Mouse (Mus musculus) lung, postnatal 0 days (tissue): ENCODE data around the gene Fam216a. TPM values are rescaled to one million over a fixed set of nuclear protein-coding genes. Genes with fewer than 3 reads are reported as not detected.
A peak's percentile ranks its signal among the peaks of the same experiment; 100 is the strongest.

Source experiments
- ATAC-seq: fragments of 200-750 bp; cut with Nextera tagmentation; 2 replicates; pipeline ENCODE4 v1.8.0; 2017; ENCODE audit warnings: moderate library complexity
- DNase-seq: peaks from one replicate; pipeline ENCODE4 v3.0.0-alpha.2; 2016; ENCODE audit warnings: low spot score
- H3K27ac ChIP-seq: fragments of 300-500 bp; sonication (generic); 2 replicates; pipeline ENCODE4 v1.5.1; 2014; ENCODE audit warnings: antibody characterized with exemption, mild to moderate bottlenecking, low read length, mixed read lengths
- H3K27me3 ChIP-seq: fragments of 300-500 bp; sonication (generic); replicated peaks from 2 replicates; pipeline ENCODE4 v1.6.1; 2014; ENCODE audit warnings: low read length, mixed read lengths; ENCODE audit not compliant: insufficient read depth
- H3K36me3 ChIP-seq: fragments of 300-500 bp; sonication (generic); 2 replicates; pipeline ENCODE4 v1.6.1; 2014; ENCODE audit warnings: low read length, mixed read lengths; ENCODE audit not compliant: insufficient read depth
- H3K4me1 ChIP-seq: fragments of 300-500 bp; sonication (generic); 2 replicates; pipeline ENCODE4 v1.6.1; 2014; ENCODE audit warnings: antibody characterized with exemption, low read depth, low read length, mixed read lengths; ENCODE audit not compliant: insufficient read depth
- H3K4me2 ChIP-seq: fragments of 300-500 bp; sonication (generic); replicated peaks from 2 replicates; pipeline ENCODE4 v1.6.1; 2014; ENCODE audit warnings: low read depth, mild to moderate bottlenecking, low read length, moderate library complexity, mixed read lengths
- H3K4me3 ChIP-seq: fragments of 300-500 bp; sonication (generic); 2 replicates; pipeline ENCODE4 v1.5.1; 2014; ENCODE audit warnings: low read depth, low read length
- H3K9ac ChIP-seq: fragments of 300-500 bp; sonication (generic); replicated peaks from 2 replicates; pipeline ENCODE4 v1.6.1; 2014; ENCODE audit warnings: low read depth, mild to moderate bottlenecking
- H3K9me3 ChIP-seq: fragments of 300-500 bp; sonication (generic); 2 replicates; pipeline ENCODE4 v1.6.1; 2016; ENCODE audit warnings: low read length, mixed read lengths
- CTCF ChIP-seq: IDR thresholded peaks from 2 replicates; pipeline ENCODE4 v1.5.1; 2016; ENCODE audit warnings: antibody characterized with exemption, mild to moderate bottlenecking
- EP300 ChIP-seq: IDR thresholded peaks from 2 replicates; pipeline ENCODE4 v1.6.1; 2016; ENCODE audit warnings: antibody characterized with exemption, mild to moderate bottlenecking, control low read depth
- WGBS: fragments of 180-500 bp; shearing (Covaris S2); extraction: QIAGEN DNeasy Blood & Tissue Kit; methylation state at CpG from one replicate; pipeline ENCODE4 v1.1.7; 2014; 5-methylcytosine and 5-hydroxymethylcytosine counted together
- polyA plus RNA-seq: library from polyadenylated mRNA; unstranded; fragments of >200 nt; fragmentation: Nextera tagmentation; extraction: Ambion mirVana; gene quantifications from 2 replicates; pipeline ENCODE4 v1.2.1, GENCODE M21; 2015

The Fam216a gene
- polyA plus RNA-seq, 1 experiment from 2014 or later = 41.0 TPM

- no peak overlapping the region for H3K27ac ChIP-seq
- H3K4me1 ChIP-seq = no peaks in the 10 kb centered on the region
- no peak overlapping the region for H3K4me3 ChIP-seq
- peaks cover 28% of the 10 kb centered on the region for H3K36me3 ChIP-seq
- TF ChIP-seq CTCF = no peak
- TF ChIP-seq EP300 = no peak
- 92% methylated on average over 12 of the region's 12 CpGs for WGBS
- H3K9ac ChIP-seq = no peak overlapping the region
- ATAC-seq (no peak), DNase-seq (no peak)
- H3K9me3 ChIP-seq = no peaks in the 10 kb centered on the region
- H3K4me2 ChIP-seq = no peak overlapping the region
- no peaks in the 10 kb centered on the region for H3K27me3 ChIP-seq
These were observed 6.0 kb upstream of the Fam216a start for GRCm38 (mm10) chr5:122378171-122378570.

GRCm38 (mm10) chr5:122377101-122377833 is 5.1 kb upstream of the Fam216a start:
- Histone ChIP-seq H3K4me2 (no peak overlapping the region), H3K9me3 (no peaks in the 10 kb centered on the region), H3K27ac (no peak overlapping the region), H3K36me3 (peaks cover 28% of the 10 kb centered on the region), H3K4me1 (0 out of 2 replicates have a peak, but pooled peaks cover 2% of the 10 kb centered on the region), H3K9ac (no peak overlapping the region), H3K4me3 (no peak overlapping the region), H3K27me3 (no peaks in the 10 kb centered on the region)
- DNase-seq (no peak), ATAC-seq (no peak)
- TF ChIP-seq CTCF (no peak), EP300 (no peak)
- WGBS = 87% methylated on average over 4 of the region's 4 CpGs

- TF ChIP-seq CTCF (no peak), EP300 (no peak)
- 0 out of 2 replicates have a peak, but pooled peaks cover 2% of the 10 kb centered on the region for H3K4me1 ChIP-seq
- DNase-seq = no peak
- H3K9me3 ChIP-seq = no peaks in the 10 kb centered on the region
- no peak for ATAC-seq
- peak overlapping the region; percentile 35 for H3K9ac ChIP-seq
- H3K4me2 ChIP-seq = peak overlapping the region; percentile 78
- 0 out of 2 replicates have a peak, but pooled peaks cover 8% of the 10 kb centered on the region for H3K36me3 ChIP-seq
- peak overlapping the region; percentile 87 for H3K27ac ChIP-seq
- peak overlapping the region; percentile 72 for H3K4me3 ChIP-seq
- H3K27me3 ChIP-seq = no peaks in the 10 kb centered on the region
- WGBS = 5% methylated on average over 5 of the region's 5 CpGs
These were observed 714 bp upstream of the Fam216a start for GRCm38 (mm10) chr5:122372878-122373277.

GRCm38 (mm10) chr5:122371591-122372191 is 473 bp downstream of the Fam216a start, which contains the start of gene Gpn3:
Gpn3 (plus strand) TSS chr5:122371876.
- peak within 1 kb of the TSS; percentile 72 for H3K4me3 ChIP-seq
- WGBS = under 1% methylated on average over 34 of the region's 46 CpGs
- H3K9ac ChIP-seq = peak within 1 kb of the TSS; percentile 52
- no peaks in the 10 kb centered on the region for H3K9me3 ChIP-seq
- 0 out of 2 replicates have a peak, but pooled peaks cover 9% of the 10 kb centered on the region for H3K36me3 ChIP-seq
- DNase-seq = peak; percentile 37
- TF ChIP-seq CTCF = no peak
- no peak for TF ChIP-seq EP300
- no peaks in the 10 kb centered on the region for H3K27me3 ChIP-seq
- H3K4me2 ChIP-seq = peak within 1 kb of the TSS; percentile 78
- H3K4me1 ChIP-seq = 0 out of 2 replicates have a peak, but pooled peaks cover 2% of the 10 kb centered on the region
- H3K27ac ChIP-seq = peak within 1 kb of the TSS; percentile 87
- ATAC-seq = peak; percentile 68

- H3K4me2 ChIP-seq = peak overlapping the region; percentile 73
These were observed 17.6 kb downstream of the Fam216a start for GRCm38 (mm10) chr5:122354492-122355067.

More at GRCm38 (mm10) chr5:122354492-122355067, 17.6 kb downstream of the Fam216a start:
- TF ChIP-seq CTCF (peak; percentile 46), EP300 (no peak)
- 2% methylated on average over 45 of the region's 57 CpGs for WGBS
- Histone ChIP-seq H3K27ac (peak overlapping the region; percentile 69), H3K4me1 (0 out of 2 replicates have a peak, but pooled peaks cover 6% of the 10 kb centered on the region), H3K4me3 (peak overlapping the region; percentile 80), H3K36me3 (no peaks in the 10 kb centered on the region), H3K9me3 (no peaks in the 10 kb centered on the region), H3K9ac (peak overlapping the region; percentile 77), H3K27me3 (no peaks in the 10 kb centered on the region)
- no peak for DNase-seq
- ATAC-seq = peak; percentile 81
